Mouse (Mus musculus) heart, embryonic 14.5 days (tissue): ENCODE results near the gene Kcnh2. TPM values are rescaled to one million over a fixed set of nuclear protein-coding genes. Genes with fewer than 3 reads are reported as not detected.
A peak's percentile ranks its signal among the peaks of the same experiment; 100 is the strongest.

Experiments used
- ATAC-seq: fragments of 200-750 bp; cut with Nextera tagmentation; 2 replicates; pipeline ENCODE4 v1.8.0; 2017; ENCODE audit warnings: low read depth, moderate TSS enrichment; ENCODE audit not compliant: insufficient number of reproducible peaks, insufficient read depth, low FRiP score
- H3K27ac ChIP-seq, 2 experiments: fragments of 200-500 bp in 1 of 2; fragments of 300-500 bp in 1 of 2; sonication (generic) in 1 of 2; replicated peaks in 1 of 2; 2 replicates each; pipeline ENCODE4 v1.5.1; 2012 to 2014; ENCODE audit warnings: low read depth in 2 of 2, low read length in 2 of 2, control low read depth in 1 of 2, mild to moderate bottlenecking in 1 of 2, mixed read lengths in 1 of 2; ENCODE audit not compliant: control insufficient read depth in 1 of 2, insufficient read depth in 1 of 2
- H3K27me3 ChIP-seq: fragments of 300-500 bp; sonication (generic); 2 replicates; pipeline ENCODE4 v1.6.1; 2014; ENCODE audit warnings: mild to moderate bottlenecking, low read length, control low read depth; ENCODE audit not compliant: control insufficient read depth, insufficient read depth
- H3K36me3 ChIP-seq: fragments of 300-500 bp; sonication (generic); 2 replicates; pipeline ENCODE4 v1.6.1; 2014; ENCODE audit warnings: mild to moderate bottlenecking, control low read depth, low read length, mixed read lengths; ENCODE audit not compliant: control insufficient read depth, insufficient read depth
- H3K4me1 ChIP-seq, 2 experiments: fragments of 200-500 bp in 1 of 2; fragments of 300-500 bp in 1 of 2; sonication (generic) in 1 of 2; 2 replicates each; pipeline ENCODE4 v1.6.1; 2012 to 2014; ENCODE audit warnings: low read length in 2 of 2, control low read depth in 1 of 2, mixed read lengths in 1 of 2; ENCODE audit not compliant: control insufficient read depth in 2 of 2, insufficient read depth in 2 of 2
- H3K4me2 ChIP-seq: fragments of 300-500 bp; sonication (generic); 2 replicates; pipeline ENCODE4 v1.6.1; 2014; ENCODE audit warnings: mild to moderate bottlenecking, low read length
- H3K4me3 ChIP-seq, 2 experiments: fragments of 200-500 bp in 1 of 2; fragments of 300-500 bp in 1 of 2; sonication (generic) in 1 of 2; 2 replicates each; pipeline ENCODE4 v1.5.1; 2012 to 2014; ENCODE audit warnings: low read length in 2 of 2, mild to moderate bottlenecking in 2 of 2, control low read depth in 1 of 2, low read depth in 1 of 2, moderate library complexity in 1 of 2; ENCODE audit not compliant: control insufficient read depth in 1 of 2, insufficient read depth in 1 of 2
- H3K9ac ChIP-seq: fragments of 300-500 bp; sonication (generic); 2 replicates; pipeline ENCODE4 v1.6.1; 2014; ENCODE audit warnings: mild to moderate bottlenecking, low read length
- H3K9me3 ChIP-seq: fragments of 300-500 bp; sonication (generic); 2 replicates; pipeline ENCODE4 v1.6.1; 2016; ENCODE audit warnings: low read length, control low read depth; ENCODE audit not compliant: control insufficient read depth
- WGBS: fragments of 180-500 bp; shearing (Covaris S2); extraction: QIAGEN DNeasy Blood & Tissue Kit; methylation state at CpG from one replicate; pipeline ENCODE4 v1.1.7; 2014; 5-methylcytosine and 5-hydroxymethylcytosine counted together
- polyA plus RNA-seq: library from polyadenylated mRNA; unstranded; fragments of >200 nt; fragmentation: Nextera tagmentation; extraction: Ambion mirVana; gene quantifications from 2 replicates; pipeline ENCODE4 v1.2.1, GENCODE M21; 2014

The Kcnh2 gene
- polyA plus RNA-seq, 1 experiment from 2014 or later: 32.9 TPM

DNA sequence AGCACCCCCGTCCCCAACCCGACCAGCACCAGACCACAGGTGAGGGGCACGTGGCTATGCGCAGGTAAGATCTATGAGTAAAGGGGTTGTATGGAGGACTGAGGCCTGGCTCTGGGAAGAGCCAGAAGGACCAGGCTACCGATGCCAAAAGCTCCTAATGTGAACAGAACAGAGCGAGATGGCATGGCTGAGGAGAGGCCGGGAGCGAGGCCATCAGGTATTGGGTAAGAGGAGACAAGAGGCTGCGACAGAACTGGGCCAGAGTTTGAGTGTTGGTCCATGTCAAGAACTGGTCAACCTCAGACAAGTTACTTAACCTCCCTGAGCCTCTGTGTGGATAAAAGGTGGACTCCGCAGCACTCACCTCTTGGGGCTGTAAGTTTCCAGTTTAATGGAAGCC lies 13.6 kb upstream of the Kcnh2 start:
- Histone ChIP-seq H3K27me3 (no peaks in the 10 kb centered on the region), H3K4me2 (peak overlapping the region; percentile 55), H3K36me3 (0 out of 2 replicates have a peak, but pooled peaks cover 18% of the 10 kb centered on the region), H3K9ac (peak overlapping the region; percentile 53), H3K4me1 (peaks cover 17 to 21% of the 10 kb centered on the region in 2 experiments; a peak in 3 of 4 replicates), H3K4me3 (peak overlapping the region; percentile 40 to 43), H3K27ac (peak overlapping the region; percentile 77 to 86), H3K9me3 (no peaks in the 10 kb centered on the region)
- WGBS: 74% methylated on average over 10 of the region's 10 CpGs
- ATAC-seq: no peak

DNA sequence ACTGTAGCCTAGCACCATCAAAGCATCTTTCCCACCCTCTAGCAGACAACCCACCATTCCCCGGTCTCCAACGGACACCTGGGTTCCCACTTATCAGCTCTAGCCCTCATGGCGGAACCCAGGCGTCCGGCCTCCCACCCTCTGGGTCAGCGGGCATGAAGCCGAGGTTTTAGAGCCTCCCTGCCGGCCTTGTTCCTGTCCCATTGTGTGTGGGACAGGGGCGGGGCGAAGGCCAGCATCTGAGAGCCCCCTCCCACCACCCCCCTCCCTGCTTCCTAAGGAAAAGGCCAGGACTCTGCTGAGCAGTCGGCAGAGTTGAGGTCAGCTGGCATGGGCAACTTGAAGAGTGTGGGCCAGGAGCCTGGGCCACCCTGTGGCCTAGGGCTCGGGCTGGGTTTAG lies 13.1 kb upstream of the Kcnh2 start, which contains the start of gene Nos3:
Gene Nos3, plus strand, starts transcription at position 303 of the 400 bp plus-strand sequence.
- Histone ChIP-seq H3K9me3 (no peaks in the 10 kb centered on the region), H3K36me3 (0 out of 2 replicates have a peak, but pooled peaks cover 14% of the 10 kb centered on the region), H3K4me2 (peak within 1 kb of the TSS; percentile 55), H3K27me3 (no peaks in the 10 kb centered on the region), H3K27ac (peak within 1 kb of the TSS; percentile 77 to 86), H3K9ac (peak within 1 kb of the TSS; percentile 53), H3K4me1 (peaks cover 17 to 21% of the 10 kb centered on the region in 2 experiments; a peak in 3 of 4 replicates), H3K4me3 (peak within 1 kb of the TSS; percentile 40 to 43)
- ATAC-seq: peak; percentile 28
- WGBS: 52% methylated on average over 12 of the region's 12 CpGs

DNA sequence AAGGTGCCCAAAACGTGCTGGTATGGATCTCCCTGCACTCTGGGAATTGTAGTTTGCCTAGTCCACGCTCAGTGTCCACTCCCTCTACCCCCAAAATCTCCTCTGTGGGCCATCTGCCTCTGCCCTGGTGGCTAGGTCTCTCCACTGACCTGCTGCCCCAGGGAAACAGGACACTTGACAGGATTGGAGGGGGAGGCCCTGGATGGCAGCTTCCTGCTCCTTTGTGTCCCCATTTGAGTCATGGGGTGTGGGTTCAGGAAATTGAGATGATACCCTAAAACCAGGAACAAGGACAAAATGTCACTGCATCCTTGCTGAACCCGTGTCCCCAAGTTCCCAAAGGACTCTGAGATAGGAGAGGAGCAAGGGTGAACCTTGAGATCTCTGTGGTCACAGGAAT lies 12.7 kb upstream of the Kcnh2 start:
- WGBS: 59% methylated on average over 3 of the region's 3 CpGs
- no peaks in the 10 kb centered on the region for H3K27me3 ChIP-seq
- 0 out of 2 replicates have a peak overlapping the region, but pooled peaks have one; percentile 4 for H3K9ac ChIP-seq
- peak overlapping the region; percentile 68 to 75 for H3K27ac ChIP-seq
- no peaks in the 10 kb centered on the region for H3K9me3 ChIP-seq
- no peak overlapping the region for H3K4me3 ChIP-seq
- H3K4me2 ChIP-seq: 0 out of 2 replicates have a peak overlapping the region, but pooled peaks have one; percentile 55
- 0 out of 2 replicates have a peak, but pooled peaks cover 14% of the 10 kb centered on the region for H3K36me3 ChIP-seq
- ATAC-seq: no peak
- peaks cover 17 to 21% of the 10 kb centered on the region in 2 experiments; a peak in 3 of 4 replicates for H3K4me1 ChIP-seq

DNA sequence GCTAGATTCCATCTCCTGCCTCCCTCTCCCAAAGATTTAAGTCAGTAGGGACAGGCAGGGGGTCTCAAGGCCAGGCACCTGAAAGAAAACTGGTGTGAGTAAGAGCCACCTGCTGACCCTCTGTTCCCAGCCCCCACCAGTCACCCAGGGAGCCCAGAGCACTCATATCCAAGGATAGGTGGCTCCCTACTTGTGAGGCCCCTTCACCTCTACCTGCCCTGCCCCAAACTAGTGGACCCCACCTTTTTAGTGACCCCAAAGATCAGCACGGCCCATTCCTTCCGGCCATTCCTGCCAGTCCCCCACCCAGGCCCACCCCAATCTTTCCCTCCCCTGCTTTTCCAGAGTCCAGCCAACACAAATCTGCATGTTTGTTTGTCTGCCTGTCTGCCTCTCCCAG lies 12.1 kb upstream of the Kcnh2 start:
- Histone ChIP-seq H3K9me3 (no peaks in the 10 kb centered on the region), H3K4me1 (peaks cover 17 to 21% of the 10 kb centered on the region in 2 experiments; a peak in 3 of 4 replicates), H3K27ac (peak overlapping the region in 1 of 2 experiments; percentile 75; a peak in 1 of 4 replicates), H3K36me3 (0 out of 2 replicates have a peak, but pooled peaks cover 8% of the 10 kb centered on the region), H3K27me3 (no peaks in the 10 kb centered on the region), H3K9ac (no peak overlapping the region), H3K4me3 (no peak overlapping the region), H3K4me2 (no peak overlapping the region)
- 72% methylated on average over 2 of the region's 2 CpGs for WGBS
- no peak for ATAC-seq

DNA sequence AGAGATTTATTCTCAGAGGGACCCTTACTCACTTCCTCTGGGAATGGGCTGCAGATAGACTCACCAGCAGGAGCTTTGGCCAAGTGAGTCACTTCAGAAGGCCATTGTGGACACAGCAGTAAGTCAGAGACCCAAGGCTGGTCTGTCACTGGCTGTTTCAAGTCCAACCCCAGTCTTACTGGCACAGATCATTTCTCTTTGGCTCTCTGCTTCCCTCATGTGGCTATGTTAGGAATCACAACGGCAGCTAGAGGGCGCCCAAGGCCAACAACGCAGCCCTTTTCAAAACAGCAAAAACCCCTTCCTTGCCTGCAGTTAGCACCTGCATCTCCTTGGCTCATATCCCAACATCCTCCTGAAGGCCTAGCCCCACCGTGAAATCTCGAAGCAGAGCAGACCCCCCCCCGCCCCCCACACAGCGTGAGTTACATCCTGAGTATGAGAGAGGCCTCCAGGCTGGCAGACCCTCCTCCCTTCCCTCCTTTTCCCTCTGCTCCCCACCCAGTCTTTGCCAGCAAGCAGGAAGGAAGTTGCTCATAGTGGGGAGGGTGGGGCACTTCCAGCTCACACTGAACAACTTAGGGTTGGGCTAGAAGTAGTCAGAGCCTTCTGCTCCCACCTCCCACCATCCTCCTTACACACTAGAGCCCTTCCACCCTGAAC lies 9.5 kb upstream of the Kcnh2 start:
- Histone ChIP-seq H3K4me2 (no peak overlapping the region), H3K27me3 (no peaks in the 10 kb centered on the region), H3K9me3 (no peaks in the 10 kb centered on the region), H3K9ac (no peak overlapping the region), H3K36me3 (no peaks in the 10 kb centered on the region), H3K27ac (peak overlapping the region; percentile 38 to 50; a peak in 3 of 4 replicates), H3K4me3 (no peak overlapping the region), H3K4me1 (peaks cover 17 to 21% of the 10 kb centered on the region in 2 experiments; a peak in 3 of 4 replicates)
- 2% methylated on average over 7 of the region's 7 CpGs for WGBS
- peak; percentile 44 for ATAC-seq

DNA sequence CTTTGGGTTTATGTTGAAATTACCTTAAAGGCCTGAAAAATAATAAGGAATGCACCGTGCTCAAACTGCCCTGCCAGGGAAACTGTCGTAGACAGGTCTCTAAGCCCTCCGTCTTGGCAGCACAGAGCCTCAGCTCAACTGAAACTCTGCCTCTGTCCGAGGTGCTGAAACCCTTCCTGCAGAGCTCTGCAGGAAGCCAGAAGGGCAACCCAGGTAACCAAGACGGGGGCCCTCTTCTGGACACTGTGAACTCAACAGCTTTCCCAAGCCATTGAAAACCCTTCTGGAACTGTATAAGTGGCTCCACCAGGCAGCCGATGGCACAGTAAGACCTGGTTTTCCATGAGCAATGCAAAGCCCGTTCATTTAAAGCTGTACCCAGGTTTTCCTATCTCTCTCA lies 6.1 kb upstream of the Kcnh2 start:
- Histone ChIP-seq H3K27me3 (no peaks in the 10 kb centered on the region), H3K4me2 (no peak overlapping the region), H3K27ac (no peak overlapping the region), H3K36me3 (no peaks in the 10 kb centered on the region), H3K9ac (no peak overlapping the region), H3K4me1 (peaks cover 26 to 27% of the 10 kb centered on the region in 2 experiments), H3K4me3 (no peak overlapping the region), H3K9me3 (no peaks in the 10 kb centered on the region)
- ATAC-seq: no peak
- WGBS: 6% methylated on average over 7 of the region's 7 CpGs

DNA sequence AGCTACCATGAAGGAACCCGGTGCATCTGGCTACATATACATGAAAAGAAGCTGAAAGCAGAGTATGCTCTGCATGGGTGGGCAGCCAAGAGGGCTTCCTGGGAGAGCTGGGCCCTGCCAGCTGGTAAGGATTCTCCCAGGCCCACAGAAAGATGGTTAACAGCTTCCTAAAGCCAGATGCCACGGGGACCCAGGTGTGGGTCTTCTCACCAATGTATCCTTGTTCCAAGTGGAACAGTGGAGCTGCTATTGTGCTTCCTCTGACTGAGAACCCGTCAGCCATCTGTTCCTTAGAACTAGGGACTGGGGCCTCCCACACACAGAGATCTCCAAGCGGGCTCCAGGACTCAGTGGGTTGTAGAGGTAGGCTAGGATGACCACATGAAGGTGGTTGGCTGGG lies 5.4 kb upstream of the Kcnh2 start:
- 54% methylated on average over 4 of the region's 4 CpGs for WGBS
- Histone ChIP-seq H3K9me3 (no peaks in the 10 kb centered on the region), H3K27me3 (no peaks in the 10 kb centered on the region), H3K4me2 (no peak overlapping the region), H3K4me3 (no peak overlapping the region), H3K36me3 (no peaks in the 10 kb centered on the region), H3K9ac (no peak overlapping the region), H3K4me1 (peaks cover 27 to 29% of the 10 kb centered on the region in 2 experiments), H3K27ac (no peak overlapping the region)
- no peak for ATAC-seq
